Mouse (Mus musculus) myocyte (in vitro differentiated cells): ENCODE data around the gene Adra1b.

Experiments
- POLR2A ChIP-seq: IDR thresholded peaks from one replicate; pipeline ENCODE4 v1.6.1; 2011; ENCODE audit warnings: low read depth, mild to moderate bottlenecking, control low read depth, moderate library complexity; ENCODE audit not compliant: insufficient read length
- POLR2AphosphoS2 ChIP-seq: IDR thresholded peaks from one replicate; pipeline ENCODE4 v1.6.1; 2011; ENCODE audit warnings: low read depth, control low read depth; ENCODE audit not compliant: insufficient read length
- SRF ChIP-seq: IDR thresholded peaks from one replicate; pipeline ENCODE4 v1.6.1; 2011; ENCODE audit warnings: low read depth; ENCODE audit not compliant: control insufficient read depth, insufficient read length
- TCF12 ChIP-seq: IDR thresholded peaks from one replicate; pipeline ENCODE4 v1.6.1; 2011; ENCODE audit warnings: mild to moderate bottlenecking, control low read depth; ENCODE audit not compliant: poor library complexity, insufficient read depth, severe bottlenecking

GRCm38 (mm10) chr11:43867721-43868281, 33.2 kb downstream of the Adra1b start:
- TF ChIP-seq POLR2A (no peak), SRF (no peak), POLR2AphosphoS2 (no peak), TCF12 (no peak)
